Mouse (Mus musculus): ENCODE data around the gene Safb. TPM values are rescaled to one million over a fixed set of nuclear protein-coding genes. Genes with fewer than 3 reads are reported as not detected.
"Not testable (repeated sequence)": the region's sequence is repeated elsewhere in the genome, so short reads cannot be mapped to it uniquely, and the experiment has no call there.

Safb gene
- total RNA-seq, 4 experiments from 2014 or later = 131 to 154 (median 146) TPM

GRCm38 (mm10) chr17:56609452-56610171 is 25.0 kb downstream of the Safb start, which contains the start of gene 2410015M20Rik:
Gene 2410015M20Rik (minus strand): TSS chr17:56609771.
- peak; percentile 90 to 98 for DNase-seq (ENCODE audit: low spot score in 2 of 2)

GRCm38 (mm10) chr17:56611323-56611722 is 26.7 kb downstream of the Safb start:
- no peak for DNase-seq (ENCODE audit: low spot score in 2 of 2)

- peak in 1 of 2 experiments; percentile 46 for DNase-seq (ENCODE audit: low spot score in 2 of 2)
These were observed 27.4 kb downstream of the Safb start for GRCm38 (mm10) chr17:56611861-56612564.

GRCm38 (mm10) chr17:56612565-56612939 is 27.9 kb downstream of the Safb start:
- not testable (repeated sequence) for DNase-seq (ENCODE audit: low spot score in 2 of 2)

GRCm38 (mm10) chr17:56613236-56613844 is 28.7 kb downstream of the Safb start, which contains the start of gene Rpl36:
Gene Rpl36 (plus strand): TSS chr17:56613416.
- peak; percentile 92 to 95 for DNase-seq (ENCODE audit: low spot score in 2 of 2)

GRCm38 (mm10) chr17:56613893-56614292 is 29.3 kb downstream of the Safb start:
- peak in 1 of 2 experiments; percentile 42 for DNase-seq (ENCODE audit: low spot score in 2 of 2)

- DNase-seq (ENCODE audit: low spot score in 2 of 2) = no peak
These were observed 29.9 kb downstream of the Safb start for GRCm38 (mm10) chr17:56614391-56615135.

- DNase-seq (ENCODE audit: low spot score in 2 of 2) = no peak
These were observed 30.6 kb downstream of the Safb start for GRCm38 (mm10) chr17:56615136-56615784.

GRCm38 (mm10) chr17:56615792-56616191 is 31.2 kb downstream of the Safb start:
- no peak for DNase-seq (ENCODE audit: low spot score in 2 of 2)

- DNase-seq (ENCODE audit: low spot score in 2 of 2) = no peak
These were observed 32.1 kb downstream of the Safb start for GRCm38 (mm10) chr17:56616725-56617124.

GRCm38 (mm10) chr17:56617628-56618027 is 33.0 kb downstream of the Safb start:
- no peak for DNase-seq (ENCODE audit: low spot score in 2 of 2)

- no peak for DNase-seq (ENCODE audit: low spot score in 2 of 2)
These were observed 40.9 kb downstream of the Safb start for GRCm38 (mm10) chr17:56625495-56625894.

- DNase-seq (ENCODE audit: low spot score in 2 of 2) = no peak
These were observed 41.6 kb downstream of the Safb start for GRCm38 (mm10) chr17:56626260-56626659.

GRCm38 (mm10) chr17:56626754-56627470 is 42.3 kb downstream of the Safb start, which contains the start of gene Lonp1:
Gene Lonp1 (minus strand): TSS chr17:56626887.
- DNase-seq (ENCODE audit: low spot score in 2 of 2) = peak; percentile 93

- DNase-seq (ENCODE audit: low spot score in 2 of 2) = no peak
These were observed 43.1 kb downstream of the Safb start, which contains the start of gene Catsperd for GRCm38 (mm10) chr17:56627530-56628277. Gene Catsperd (plus strand): TSS chr17:56628143.

- DNase-seq (ENCODE audit: low spot score in 2 of 2) = not testable (repeated sequence)
These were observed 45.5 kb downstream of the Safb start for GRCm38 (mm10) chr17:56629800-56630781.

- no peak for DNase-seq (ENCODE audit: low spot score in 2 of 2)
These were observed 47.2 kb downstream of the Safb start for GRCm38 (mm10) chr17:56631807-56632206.

GRCm38 (mm10) chr17:56634023-56634422 is 49.4 kb downstream of the Safb start:
- no peak for DNase-seq (ENCODE audit: low spot score in 2 of 2)

Data from left cerebral cortex, adult 8-10 months (tissue).